23 mouse cellular contexts compared by ENCODE assay signal in the genomic region with DNA sequence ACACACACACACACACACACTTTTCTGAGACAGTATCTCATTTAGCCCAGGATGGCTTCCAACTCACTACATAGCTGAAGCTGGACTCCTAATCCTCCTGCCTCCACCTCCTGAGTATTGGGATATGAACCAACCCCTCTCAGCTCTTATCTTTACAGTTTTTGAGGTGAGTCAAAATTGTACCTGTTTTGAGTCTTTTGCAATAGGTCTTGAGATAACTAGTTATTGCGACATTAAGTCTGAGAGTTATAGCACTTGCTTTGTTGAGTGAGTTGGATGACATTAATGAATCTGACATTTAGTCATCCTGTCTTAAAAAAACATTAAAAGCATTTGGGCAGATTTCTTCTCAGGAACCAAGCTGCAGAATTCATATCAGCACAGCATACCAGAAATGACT. TPM values are rescaled to one million over a fixed set of nuclear protein-coding genes. Genes with fewer than 3 reads are reported as not detected.
DNase-seq lines count a peak whose midpoint lies in the region; ATAC-seq and TF ChIP-seq lines count a peak whose summit lies in the region.
"Had no signal": no experiment of that assay in that cellular context is flagged by ENCODE, and none has a peak within 500 bp of the region (broad histone marks: within the 10 kb centered on the region; RNA-seq: fewer than 3 reads in every experiment).

No protein-coding gene starts in this region.

- no peaks in the 10 kb centered on the region for H3K9me3 ChIP-seq in lung, postnatal 0 days (ENCODE audit: low read length)
- no peaks in the 10 kb centered on the region for H3K9me3 ChIP-seq in intestine, embryonic 15.5 days
- H3K9me3 ChIP-seq in stomach, postnatal 0 days (ENCODE audit: control insufficient read depth, low read length) = no peaks in the 10 kb centered on the region
- H3K9me3 ChIP-seq: embryonic facial prominence, embryonic 12.5 days; forebrain, embryonic 13.5 days; heart, embryonic 10.5 days; hindbrain, embryonic 12.5 days had no signal

- DNase-seq in lung, postnatal 0 days (ENCODE audit: low spot score) = peak; percentile 55
- DNase-seq in lung, adult 2 months = no peak
- DNase-seq in stomach, postnatal 0 days (ENCODE audit: low spot score) = no peak
- no peak for DNase-seq in retina, embryonic 14.5 days (ENCODE audit: low spot score)
- DNase-seq in right cerebral cortex, postnatal 25 days = no peak
- DNase-seq: adrenal gland, adult 8-10 months; cerebellum, adult 11-12 months; cerebellum, adult 9-10 months; cerebellum, postnatal 25 days; gastrocnemius, adult 2 months; gastrocnemius, postnatal 25 days; heart, adult 18-20 months; heart, postnatal 10 days; heart, postnatal 4 days had no signal

- H3K9ac ChIP-seq in lung, postnatal 0 days (replicated peaks; ENCODE audit: low read depth) = no peak overlapping the region
- no peak overlapping the region for H3K9ac ChIP-seq in intestine, embryonic 15.5 days
- no peak overlapping the region for H3K9ac ChIP-seq in stomach, postnatal 0 days (ENCODE audit: low read length)
- H3K9ac ChIP-seq: embryonic facial prominence, embryonic 12.5 days; forebrain, embryonic 13.5 days; hindbrain, embryonic 12.5 days had no signal

- peak; percentile 90 for TF ChIP-seq EP300 in lung, postnatal 0 days (IDR thresholded peaks at IDR 0.05)
- TF ChIP-seq EP300 in stomach, postnatal 0 days (optimal IDR thresholded peaks at IDR 0.05) = no peak

- H3K27me3 ChIP-seq in lung, postnatal 0 days (replicated peaks; ENCODE audit: insufficient read depth, low read length) = no peaks in the 10 kb centered on the region
- H3K27me3 ChIP-seq in intestine, embryonic 15.5 days (replicated peaks) = no peaks in the 10 kb centered on the region
- H3K27me3 ChIP-seq in myocyte (ENCODE audit: control insufficient read depth, insufficient read depth, insufficient read length) = no peaks in the 10 kb centered on the region
- no peaks in the 10 kb centered on the region for H3K27me3 ChIP-seq in stomach, postnatal 0 days (ENCODE audit: control insufficient read depth, insufficient read depth, low read length)
- H3K27me3 ChIP-seq: embryonic facial prominence, embryonic 12.5 days; forebrain, embryonic 13.5 days; hindbrain, embryonic 12.5 days had no signal

- no peaks in the 10 kb centered on the region for H3K4me1 ChIP-seq in lung, postnatal 0 days (ENCODE audit: insufficient read depth, low read depth, low read length)
- peaks cover 4% of the 10 kb centered on the region; the same call in 1 of the 2 replicates for H3K4me1 ChIP-seq in lung, adult 2 months (ENCODE audit: control insufficient read depth, insufficient read depth, low read length)
- peaks cover 6% of the 10 kb centered on the region for H3K4me1 ChIP-seq in intestine, embryonic 15.5 days (replicated peaks)
- 0 out of 2 replicates have a peak, but pooled peaks cover 6% of the 10 kb centered on the region for H3K4me1 ChIP-seq in stomach, postnatal 0 days (replicated peaks; ENCODE audit: control insufficient read depth, insufficient read depth)
- H3K4me1 ChIP-seq: embryonic facial prominence, embryonic 12.5 days; forebrain, embryonic 13.5 days; heart, embryonic 10.5 days; hindbrain, embryonic 12.5 days had no signal

- no peak overlapping the region for H3K4me2 ChIP-seq in lung, postnatal 0 days (replicated peaks; ENCODE audit: low read depth, low read length)
- H3K4me2 ChIP-seq in intestine, embryonic 15.5 days (replicated peaks) = no peak overlapping the region
- no peak overlapping the region for H3K4me2 ChIP-seq in myocyte (ENCODE audit: low read depth)
- no peak overlapping the region for H3K4me2 ChIP-seq in stomach, postnatal 0 days (replicated peaks; ENCODE audit: low read depth)
- H3K4me2 ChIP-seq: embryonic facial prominence, embryonic 12.5 days; forebrain, embryonic 13.5 days; hindbrain, embryonic 12.5 days had no signal

- TF ChIP-seq POLR2A in lung, adult 2 months (IDR thresholded peaks at IDR 0.05; ENCODE audit: borderline replicate concordance, extremely low read depth, low read depth, low read length) = no peak
- no peak for TF ChIP-seq POLR2A in myocyte (IDR thresholded peaks at IDR 0.05; ENCODE audit: insufficient read length, low read depth)

- H3K36me3 ChIP-seq in lung, postnatal 0 days (ENCODE audit: insufficient read depth, low read length) = no peaks in the 10 kb centered on the region
- 0 out of 2 replicates have a peak, but pooled peaks cover 1% of the 10 kb centered on the region for H3K36me3 ChIP-seq in intestine, embryonic 15.5 days
- H3K36me3 ChIP-seq in myocyte (ENCODE audit: control insufficient read depth, insufficient read depth) = peaks cover 8% of the 10 kb centered on the region
- peaks cover 4% of the 10 kb centered on the region; the same call in 1 of the 2 replicates for H3K36me3 ChIP-seq in stomach, postnatal 0 days (ENCODE audit: control insufficient read depth, insufficient read depth, low read length)
- H3K36me3 ChIP-seq: embryonic facial prominence, embryonic 12.5 days; G1E; heart, embryonic 10.5 days; hindbrain, embryonic 12.5 days had no signal

- H3K79me2 ChIP-seq in myocyte (ENCODE audit: control insufficient read depth, insufficient read depth) = no peaks in the 10 kb centered on the region

- no peak overlapping the region for H3K4me3 ChIP-seq in lung, postnatal 0 days (ENCODE audit: low read depth, low read length)
- no peak overlapping the region for H3K4me3 ChIP-seq in lung, adult 2 months (replicated peaks; ENCODE audit: extremely low read depth, low read depth, low read length)
- no peak overlapping the region for H3K4me3 ChIP-seq in intestine, embryonic 15.5 days (replicated peaks)
- no peak overlapping the region for H3K4me3 ChIP-seq in myocyte
- no peak overlapping the region for H3K4me3 ChIP-seq in stomach, postnatal 0 days (ENCODE audit: low read depth, low read length)
- H3K4me3 ChIP-seq: embryonic facial prominence, embryonic 12.5 days; forebrain, embryonic 13.5 days; gastrocnemius, adult 2 months; heart, embryonic 10.5 days; hindbrain, embryonic 12.5 days had no signal

- no peak overlapping the region for H3ac ChIP-seq in myocyte (ENCODE audit: control insufficient read depth, insufficient read length)

- 68% methylated on average over 1 of the region's 1 CpGs for WGBS in lung, postnatal 0 days
- WGBS in lung, adult 2 months = 78% methylated on average over 1 of the region's 1 CpGs
- 62% methylated on average over 1 of the region's 1 CpGs for WGBS in intestine, embryonic 15.5 days
- 64% methylated on average over 1 of the region's 1 CpGs for WGBS in stomach, postnatal 0 days

- ATAC-seq in lung, postnatal 0 days = no peak
- 0 out of 2 replicates have a peak, but pooled peaks have one; percentile 13 for ATAC-seq in intestine, embryonic 15.5 days
- ATAC-seq in stomach, postnatal 0 days (ENCODE audit: low FRiP score, low TSS enrichment) = no peak
- ATAC-seq: CD4-positive, CD25-positive, alpha-beta regulatory T cell, adult 4 months; forebrain, embryonic 13.5 days; hindbrain, embryonic 16.5 days had no signal

- H3K27ac ChIP-seq in lung, postnatal 0 days (ENCODE audit: low read length) = 0 out of 2 replicates have a peak overlapping the region, but pooled peaks have one; percentile 15
- no peak overlapping the region for H3K27ac ChIP-seq in intestine, embryonic 15.5 days
- H3K27ac ChIP-seq in stomach, postnatal 0 days (replicated peaks) = peak overlapping the region; percentile 83
- H3K27ac ChIP-seq: embryonic facial prominence, embryonic 12.5 days; forebrain, embryonic 13.5 days; heart, embryonic 10.5 days; hindbrain, embryonic 12.5 days had no signal

- TF ChIP-seq CTCF in lung, postnatal 0 days (IDR thresholded peaks at IDR 0.05) = no peak
- TF ChIP-seq CTCF in lung, adult 2 months (IDR thresholded peaks at IDR 0.05; ENCODE audit: insufficient read depth, low read length) = no peak
- no peak for TF ChIP-seq CTCF in stomach, postnatal 0 days (IDR thresholded peaks at IDR 0.05; ENCODE audit: low read depth)

TF ChIP-seq in myocyte, 11 proteins besides CTCF, POLR2A, EP300 and RAD21:
- TF ChIP-seq TCF3 (IDR thresholded peaks at IDR 0.05; ENCODE audit: insufficient read length, low read depth) (no peak), CEBPB (IDR thresholded peaks at IDR 0.05; ENCODE audit: insufficient read depth, poor library complexity, severe bottlenecking) (peak; percentile 41; the same call in 1 of the 2 replicates), E2F4 (IDR thresholded peaks at IDR 0.05; ENCODE audit: insufficient read depth) (no peak)

RNA-seq across cellular contexts. Expression of a gene that starts 25.3 kb away (rescaled TPM):
- 127 and 136 TPM in 2 replicates for polyA plus RNA-seq in lung, postnatal 0 days (2015; fragmentation: Nextera tagmentation; extraction: Ambion mirVana)
- 105 and 215 TPM in 2 replicates for polyA plus RNA-seq in lung, adult 2 months (2012; rRNA removed)
- 45.7 and 49.4 TPM in 2 replicates for polyA plus RNA-seq in intestine, embryonic 15.5 days (2015; fragmentation: Nextera tagmentation; extraction: Ambion mirVana)
- polyA plus RNA-seq in myocyte (2012; fragmentation: generic; extraction: Trizol) = 112 TPM
- 88.1 and 105 TPM in 2 replicates for polyA plus RNA-seq in stomach, postnatal 0 days (2015; fragmentation: Nextera tagmentation; extraction: Ambion mirVana)
- polyA plus RNA-seq: G1E had no signal
